Mouse (Mus musculus): ENCODE data around the gene 2510039O18Rik. TPM values are rescaled to one million over a fixed set of nuclear protein-coding genes. Genes with fewer than 3 reads are reported as not detected.
A peak's percentile ranks its signal among the peaks of the same experiment; 100 is the strongest.

Gene 2510039O18Rik
- polyA plus RNA-seq (2015; fragmentation: Nextera tagmentation; extraction: Ambion mirVana): 6.8 and 7.1 TPM in 2 replicates

- ATAC-seq (ENCODE audit: low read depth): peak; percentile 81
- 1% methylated on average over 35 of the region's 35 CpGs for WGBS (ENCODE audit: insufficient replicate concordance)
- peak; percentile 65 for DNase-seq
- peaks cover 8% of the 10 kb centered on the region for H3K27me3 ChIP-seq
- peak within 1 kb of the TSS; percentile 93 for H3K9ac ChIP-seq
- H3K27ac ChIP-seq: peak within 1 kb of the TSS; percentile 80
- peaks cover 63% of the 10 kb centered on the region for H3K4me1 ChIP-seq (replicated peaks)
- peak within 1 kb of the TSS; percentile 94 for H3K4me3 ChIP-seq (replicated peaks)
- H3K4me2 ChIP-seq: peak within 1 kb of the TSS; percentile 100
- H3K36me3 ChIP-seq: peaks cover 29% of the 10 kb centered on the region
- H3K9me3 ChIP-seq (replicated peaks): no peaks in the 10 kb centered on the region
Measured at GRCm38 (mm10) chr4:147940576-147941044, at the start of gene 2510039O18Rik. Gene 2510039O18Rik, plus strand, starts transcription at chr4:147940895.

DNA sequence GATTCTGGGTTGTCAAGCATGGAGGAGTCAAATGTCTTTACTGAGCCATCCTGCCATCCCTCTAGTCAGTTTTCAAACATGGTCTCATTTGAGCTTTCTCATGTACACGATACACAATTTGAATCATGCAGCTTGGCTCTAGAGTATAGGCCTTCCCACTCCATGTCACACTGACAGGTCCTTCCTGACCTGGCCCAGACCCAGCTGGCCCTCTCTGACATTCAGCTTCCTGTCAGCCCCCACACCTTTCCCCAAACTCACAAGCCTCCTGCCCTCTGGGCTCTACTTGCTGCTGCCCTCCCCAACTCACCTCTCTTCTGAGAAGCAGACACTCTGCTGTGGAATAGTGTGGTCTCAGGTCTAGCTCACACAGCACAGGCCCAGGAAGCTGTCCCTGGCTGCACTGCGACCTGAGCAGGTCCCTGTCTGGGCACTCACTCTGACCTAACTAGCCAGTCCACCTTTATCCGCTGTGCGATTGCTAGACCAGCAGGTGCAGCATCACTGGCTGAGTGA lies 44.8 kb upstream of the 2510039O18Rik start:
- Histone ChIP-seq H3K4me2 (no peak overlapping the region), H3K36me3 (peaks cover 88% of the 10 kb centered on the region), H3K27ac (no peak overlapping the region), H3K9me3 (replicated peaks) (no peaks in the 10 kb centered on the region), H3K4me1 (replicated peaks) (0 out of 2 replicates have a peak, but pooled peaks cover 3% of the 10 kb centered on the region), H3K4me3 (replicated peaks) (no peak overlapping the region), H3K9ac (no peak overlapping the region), H3K27me3 (no peaks in the 10 kb centered on the region)
- no peak for DNase-seq
- ATAC-seq (ENCODE audit: low read depth): no peak
- WGBS (ENCODE audit: insufficient replicate concordance): 84% methylated on average over 4 of the region's 4 CpGs

DNA sequence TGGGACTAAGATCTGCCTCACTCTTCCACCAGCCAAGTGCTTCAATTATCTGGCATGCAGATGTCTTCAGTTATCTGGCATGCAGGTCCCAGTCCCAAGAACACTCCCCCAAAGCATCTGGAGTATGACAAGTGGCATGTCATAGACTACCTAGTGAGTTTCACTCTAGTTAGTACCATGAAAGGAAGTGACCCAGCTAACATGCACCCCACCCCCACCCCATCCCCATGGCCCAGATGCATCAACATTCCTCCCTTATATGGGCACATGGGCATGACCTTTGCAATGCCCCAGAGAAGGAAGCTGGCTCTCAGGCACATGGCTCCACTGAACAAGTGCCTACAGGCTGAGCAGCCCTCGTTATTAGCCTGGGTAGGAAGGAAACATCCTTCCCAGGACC lies 44.3 kb upstream of the 2510039O18Rik start:
- H3K4me2 ChIP-seq: no peak overlapping the region
- DNase-seq: no peak
- ATAC-seq (ENCODE audit: low read depth): no peak
- H3K4me1 ChIP-seq (replicated peaks): 0 out of 2 replicates have a peak, but pooled peaks cover 5% of the 10 kb centered on the region
- H3K9me3 ChIP-seq (replicated peaks): no peaks in the 10 kb centered on the region
- WGBS (ENCODE audit: insufficient replicate concordance): 57% methylated on average over 1 of the region's 1 CpGs
- no peaks in the 10 kb centered on the region for H3K27me3 ChIP-seq
- H3K36me3 ChIP-seq: peaks cover 84% of the 10 kb centered on the region
- no peak overlapping the region for H3K9ac ChIP-seq
- no peak overlapping the region for H3K4me3 ChIP-seq (replicated peaks)
- H3K27ac ChIP-seq: no peak overlapping the region

- no peak overlapping the region for H3K9ac ChIP-seq
- H3K36me3 ChIP-seq: peaks cover 82% of the 10 kb centered on the region
- H3K4me1 ChIP-seq (replicated peaks): peaks cover 5% of the 10 kb centered on the region; the same call in 1 of the 2 replicates
- H3K4me3 ChIP-seq (replicated peaks): no peak overlapping the region
- DNase-seq (no peak), ATAC-seq (ENCODE audit: low read depth) (no peak)
- H3K4me2 ChIP-seq: no peak overlapping the region
- no peaks in the 10 kb centered on the region for H3K27me3 ChIP-seq
- no peaks in the 10 kb centered on the region for H3K9me3 ChIP-seq (replicated peaks)
- 72% methylated on average over 3 of the region's 3 CpGs for WGBS (ENCODE audit: insufficient replicate concordance)
- H3K27ac ChIP-seq: no peak overlapping the region
Measured at GRCm38 (mm10) chr4:147897348-147897747, 43.3 kb upstream of the 2510039O18Rik start.

DNA sequence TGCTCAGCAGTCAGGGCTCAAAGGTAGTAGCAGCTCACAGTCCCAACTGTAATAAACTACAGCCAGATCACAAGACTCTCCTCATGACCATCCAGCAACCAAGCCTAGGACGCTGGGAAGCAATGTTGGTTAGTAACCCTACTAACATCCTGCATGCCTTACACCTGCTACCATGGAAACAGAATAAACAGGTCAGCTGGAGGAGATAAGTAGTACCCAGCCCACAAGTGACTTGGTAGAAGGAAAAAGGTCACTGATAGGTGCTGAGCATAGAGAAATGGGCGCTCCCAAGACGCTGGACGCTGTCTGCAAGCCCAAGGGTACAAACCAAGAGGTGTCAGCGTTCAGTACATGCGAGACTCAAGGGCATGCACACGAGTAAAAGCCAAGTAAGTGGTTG lies 40.2 kb upstream of the 2510039O18Rik start:
- no peak overlapping the region for H3K4me2 ChIP-seq
- H3K4me1 ChIP-seq (replicated peaks): peaks cover 28% of the 10 kb centered on the region
- DNase-seq: no peak
- 82% methylated on average over 7 of the region's 7 CpGs for WGBS (ENCODE audit: insufficient replicate concordance)
- no peak overlapping the region for H3K9ac ChIP-seq
- H3K4me3 ChIP-seq (replicated peaks): no peak overlapping the region
- peaks cover 65% of the 10 kb centered on the region for H3K36me3 ChIP-seq
- no peaks in the 10 kb centered on the region for H3K27me3 ChIP-seq
- no peak for ATAC-seq (ENCODE audit: low read depth)
- 0 out of 2 replicates have a peak overlapping the region, but pooled peaks have one; percentile 1 for H3K27ac ChIP-seq
- H3K9me3 ChIP-seq (replicated peaks): no peaks in the 10 kb centered on the region

- H3K36me3 ChIP-seq: peaks cover 39% of the 10 kb centered on the region
- no peaks in the 10 kb centered on the region for H3K27me3 ChIP-seq
- H3K4me2 ChIP-seq: peak overlapping the region; percentile 84; the same call in 1 of the 2 replicates
- H3K4me1 ChIP-seq (replicated peaks): peaks cover 28% of the 10 kb centered on the region
- no peaks in the 10 kb centered on the region for H3K9me3 ChIP-seq (replicated peaks)
- WGBS (ENCODE audit: insufficient replicate concordance): 84% methylated on average over 12 of the region's 12 CpGs
- DNase-seq (no peak), ATAC-seq (ENCODE audit: low read depth) (no peak)
- no peak overlapping the region for H3K27ac ChIP-seq
- H3K9ac ChIP-seq: 0 out of 2 replicates have a peak overlapping the region, but pooled peaks have one; percentile 91
- H3K4me3 ChIP-seq (replicated peaks): peak overlapping the region; percentile 95
Measured at GRCm38 (mm10) chr4:147902906-147903500, 37.7 kb upstream of the 2510039O18Rik start.

DNA sequence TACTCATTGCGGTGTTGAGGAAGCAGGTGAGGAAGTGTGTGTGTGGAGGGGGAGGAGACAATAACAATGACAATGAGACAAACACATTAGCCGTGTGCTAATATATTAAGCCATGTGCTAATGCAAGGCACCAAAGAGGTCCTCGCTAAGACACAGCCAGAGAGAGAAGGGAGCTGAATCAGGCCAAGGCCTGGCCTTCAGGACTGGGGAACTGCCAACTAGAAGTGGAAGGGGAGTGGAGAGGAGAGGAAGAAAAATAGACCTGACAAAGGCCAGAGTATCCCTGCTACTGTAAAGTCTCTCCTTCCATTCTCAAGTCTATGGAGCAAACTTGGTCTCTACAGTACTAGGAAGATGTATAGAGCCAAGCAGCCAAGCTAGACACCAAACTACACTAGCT lies 37.1 kb upstream of the 2510039O18Rik start:
- DNase-seq (no peak), ATAC-seq (ENCODE audit: low read depth) (no peak)
- H3K9me3 ChIP-seq (replicated peaks): no peaks in the 10 kb centered on the region
- no peaks in the 10 kb centered on the region for H3K27me3 ChIP-seq
- peak overlapping the region; percentile 84 for H3K4me2 ChIP-seq
- WGBS (ENCODE audit: insufficient replicate concordance): 64% methylated on average over 3 of the region's 3 CpGs
- peaks cover 33% of the 10 kb centered on the region for H3K36me3 ChIP-seq
- peak overlapping the region; percentile 83; the same call in 1 of the 2 replicates for H3K27ac ChIP-seq
- H3K4me3 ChIP-seq (replicated peaks): peak overlapping the region; percentile 95
- peaks cover 28% of the 10 kb centered on the region for H3K4me1 ChIP-seq (replicated peaks)
- peak overlapping the region; percentile 91 for H3K9ac ChIP-seq

- ATAC-seq (ENCODE audit: low read depth): peak; percentile 95
- Histone ChIP-seq H3K4me1 (replicated peaks) (peaks cover 28% of the 10 kb centered on the region), H3K9me3 (replicated peaks) (no peaks in the 10 kb centered on the region), H3K4me3 (replicated peaks) (peak within 1 kb of the TSS; percentile 95), H3K4me2 (peak within 1 kb of the TSS; percentile 84), H3K27ac (peak within 1 kb of the TSS; percentile 83), H3K36me3 (peaks cover 27% of the 10 kb centered on the region), H3K27me3 (no peaks in the 10 kb centered on the region), H3K9ac (peak within 1 kb of the TSS; percentile 91)
- WGBS (ENCODE audit: insufficient replicate concordance): under 1% methylated on average over 59 of the region's 59 CpGs
- peak; percentile 85 for DNase-seq
Measured at GRCm38 (mm10) chr4:147904313-147905089, 36.2 kb upstream of the 2510039O18Rik start, which contains the start of gene Mfn2. Gene Mfn2, minus strand, starts transcription at chr4:147904704.

GRCm38 (mm10) chr4:147905090-147905659 lies 35.5 kb upstream of the 2510039O18Rik start:
- H3K4me2 ChIP-seq: peak overlapping the region; percentile 84
- no peaks in the 10 kb centered on the region for H3K27me3 ChIP-seq
- peak overlapping the region; percentile 19; the same call in 1 of the 2 replicates for H3K27ac ChIP-seq
- no peaks in the 10 kb centered on the region for H3K9me3 ChIP-seq (replicated peaks)
- under 1% methylated on average over 8 of the region's 8 CpGs for WGBS (ENCODE audit: insufficient replicate concordance)
- peaks cover 22% of the 10 kb centered on the region for H3K36me3 ChIP-seq
- H3K9ac ChIP-seq: peak overlapping the region; percentile 91
- H3K4me1 ChIP-seq (replicated peaks): peaks cover 28% of the 10 kb centered on the region
- peak overlapping the region; percentile 95 for H3K4me3 ChIP-seq (replicated peaks)
- DNase-seq: no peak
- ATAC-seq (ENCODE audit: low read depth): peak; percentile 13

- H3K9me3 ChIP-seq (replicated peaks): no peaks in the 10 kb centered on the region
- H3K36me3 ChIP-seq: peaks cover 18% of the 10 kb centered on the region
- peaks cover 23% of the 10 kb centered on the region for H3K4me1 ChIP-seq (replicated peaks)
- DNase-seq (no peak), ATAC-seq (ENCODE audit: low read depth) (no peak)
- H3K4me3 ChIP-seq (replicated peaks): no peak overlapping the region
- 75% methylated on average over 5 of the region's 5 CpGs for whole genome bisulfite sequencing (ENCODE audit: insufficient replicate concordance)
- H3K9ac ChIP-seq: no peak overlapping the region
- no peak overlapping the region for H3K27ac ChIP-seq
- H3K4me2 ChIP-seq: no peak overlapping the region
- no peaks in the 10 kb centered on the region for H3K27me3 ChIP-seq
Measured at GRCm38 (mm10) chr4:147906230-147906629, 34.5 kb upstream of the 2510039O18Rik start.

GRCm38 (mm10) chr4:147909486-147909885 lies 31.2 kb upstream of the 2510039O18Rik start:
- Histone ChIP-seq H3K27ac (no peak overlapping the region), H3K4me1 (replicated peaks) (peaks cover 5% of the 10 kb centered on the region), H3K27me3 (no peaks in the 10 kb centered on the region), H3K9ac (no peak overlapping the region), H3K9me3 (replicated peaks) (no peaks in the 10 kb centered on the region), H3K36me3 (peaks cover 22% of the 10 kb centered on the region), H3K4me3 (replicated peaks) (no peak overlapping the region), H3K4me2 (no peak overlapping the region)
- WGBS (ENCODE audit: insufficient replicate concordance): 71% methylated on average over 5 of the region's 5 CpGs
- no peak for DNase-seq
- ATAC-seq (ENCODE audit: low read depth): no peak
